Mouse (Mus musculus): ENCODE measurements around the gene Srsf2. TPM values are rescaled to one million over a fixed set of nuclear protein-coding genes. Genes with fewer than 3 reads are reported as not detected.

The Srsf2 gene
- total RNA-seq, 1 experiment: 361 TPM

DNA sequence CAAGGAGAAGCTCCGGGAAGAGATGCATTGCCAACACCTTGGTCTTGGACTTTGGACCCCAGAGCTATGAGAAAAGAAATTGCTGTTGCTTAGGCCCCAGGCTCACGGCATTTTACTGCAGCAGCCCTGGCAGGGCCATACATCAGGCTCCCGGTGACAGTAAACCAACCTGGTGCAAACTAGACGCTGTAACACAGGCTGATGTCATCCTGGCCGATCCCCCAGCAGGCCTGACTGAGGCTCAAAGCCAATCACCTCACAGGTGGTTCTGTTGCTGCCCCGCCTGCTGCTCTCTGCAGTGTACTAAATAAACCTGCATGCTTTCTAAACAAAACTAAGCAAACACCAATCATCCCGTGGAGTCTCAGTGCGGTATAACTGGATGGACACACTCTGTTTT is 34.2 kb downstream of the Srsf2 start:
- Histone ChIP-seq H3K36me3 (ENCODE audit: control insufficient read depth, insufficient read depth, low read length, poor library complexity, severe bottlenecking) (no peaks in the 10 kb centered on the region), H3K9me3 (ENCODE audit: control insufficient read depth, insufficient read depth, low read depth, low read length) (no peaks in the 10 kb centered on the region), H3K9ac (ENCODE audit: insufficient read depth, low read depth, low read length, poor library complexity, severe bottlenecking) (no peak overlapping the region), H3K4me1 (ENCODE audit: control insufficient read depth in 2 of 2, insufficient read depth in 2 of 2, low read length in 2 of 2, poor library complexity in 1 of 2) (peaks cover 0 to 9% of the 10 kb centered on the region in 2 experiments; a peak in 2 of 4 replicates), H3K27ac (ENCODE audit: insufficient read depth, low read depth, low read length, poor library complexity, severe bottlenecking) (no peak overlapping the region), H3K4me3 (ENCODE audit: insufficient read depth in 1 of 2, low read depth in 1 of 2, low read length in 2 of 2, poor library complexity in 1 of 2, severe bottlenecking in 1 of 2) (no peak overlapping the region)
- TF ChIP-seq HCFC1 (IDR thresholded peaks at IDR 0.05; ENCODE audit: borderline replicate concordance, insufficient read depth, low read length) (no peak), CHD2 (IDR thresholded peaks at IDR 0.05; ENCODE audit: low read depth, low read length) (no peak), MAFK (IDR thresholded peaks at IDR 0.05; ENCODE audit: insufficient read depth, low read depth, low read length) (no peak), ZC3H11A (IDR thresholded peaks at IDR 0.05; ENCODE audit: borderline replicate concordance, low read depth, low read length) (no peak), ZNF384 (IDR thresholded peaks at IDR 0.05; ENCODE audit: low read depth, low read length) (no peak)
- DNase-seq (ENCODE audit: low read depth, low spot score): no peak
- in situ Hi-C loops (cut with MboI; ENCODE audit: low sequenced_read_pairs in 2 of 2, unreplicated experiment in 2 of 2): loop anchor here (10.0 to 25.0 kb wide), 2 partner anchors 174 to 181 kb away; partner anchors contain the start of gene Rhbdf2 (in 1 of the 2)

DNA sequence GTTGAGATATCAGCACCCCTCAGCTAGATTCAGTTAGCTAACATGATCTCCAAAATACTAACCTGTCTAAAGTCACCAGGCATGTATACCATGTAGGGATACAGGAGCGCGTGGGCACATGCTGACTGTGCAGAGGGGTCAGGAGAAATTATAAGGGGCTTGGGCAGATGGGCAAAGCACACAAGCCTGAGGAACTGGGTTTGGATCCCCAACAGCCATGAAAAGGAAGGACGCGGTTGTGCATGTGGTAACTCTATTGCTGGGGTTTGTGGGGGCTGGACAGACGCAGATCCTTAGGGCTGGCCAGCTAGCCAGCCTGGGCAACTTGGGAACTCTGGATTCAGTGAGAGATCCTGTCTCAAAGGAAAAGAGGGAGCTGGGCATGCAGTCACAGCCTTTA is 35.3 kb downstream of the Srsf2 start:
- H3K9ac ChIP-seq (ENCODE audit: insufficient read depth, low read depth, low read length, poor library complexity, severe bottlenecking): no peak overlapping the region
- in situ Hi-C loops (cut with MboI; ENCODE audit: low sequenced_read_pairs in 2 of 2, unreplicated experiment in 2 of 2): loop anchor here (10.0 to 25.0 kb wide), 2 partner anchors 173 to 180 kb away; partner anchors contain the start of gene Rhbdf2 (in 1 of the 2)
- no peak for DNase-seq (ENCODE audit: low read depth, low spot score)
- H3K27ac ChIP-seq (ENCODE audit: insufficient read depth, low read depth, low read length, poor library complexity, severe bottlenecking): no peak overlapping the region
- no peaks in the 10 kb centered on the region for H3K36me3 ChIP-seq (ENCODE audit: control insufficient read depth, insufficient read depth, low read length, poor library complexity, severe bottlenecking)
- H3K9me3 ChIP-seq (ENCODE audit: control insufficient read depth, insufficient read depth, low read depth, low read length): no peaks in the 10 kb centered on the region
- TF ChIP-seq ZC3H11A (IDR thresholded peaks at IDR 0.05; ENCODE audit: borderline replicate concordance, low read depth, low read length): no peak
- no peak for TF ChIP-seq ZNF384 (IDR thresholded peaks at IDR 0.05; ENCODE audit: low read depth, low read length)
- TF ChIP-seq HCFC1 (IDR thresholded peaks at IDR 0.05; ENCODE audit: borderline replicate concordance, insufficient read depth, low read length): no peak
- no peak for TF ChIP-seq CHD2 (IDR thresholded peaks at IDR 0.05; ENCODE audit: low read depth, low read length)
- TF ChIP-seq MAFK (IDR thresholded peaks at IDR 0.05; ENCODE audit: insufficient read depth, low read depth, low read length): no peak
- H3K4me1 ChIP-seq (ENCODE audit: control insufficient read depth in 2 of 2, insufficient read depth in 2 of 2, low read length in 2 of 2, poor library complexity in 1 of 2): peaks cover 0 to 18% of the 10 kb centered on the region in 2 experiments; a peak in 2 of 4 replicates
- H3K4me3 ChIP-seq (ENCODE audit: insufficient read depth in 1 of 2, low read depth in 1 of 2, low read length in 2 of 2, poor library complexity in 1 of 2, severe bottlenecking in 1 of 2): no peak overlapping the region

DNA sequence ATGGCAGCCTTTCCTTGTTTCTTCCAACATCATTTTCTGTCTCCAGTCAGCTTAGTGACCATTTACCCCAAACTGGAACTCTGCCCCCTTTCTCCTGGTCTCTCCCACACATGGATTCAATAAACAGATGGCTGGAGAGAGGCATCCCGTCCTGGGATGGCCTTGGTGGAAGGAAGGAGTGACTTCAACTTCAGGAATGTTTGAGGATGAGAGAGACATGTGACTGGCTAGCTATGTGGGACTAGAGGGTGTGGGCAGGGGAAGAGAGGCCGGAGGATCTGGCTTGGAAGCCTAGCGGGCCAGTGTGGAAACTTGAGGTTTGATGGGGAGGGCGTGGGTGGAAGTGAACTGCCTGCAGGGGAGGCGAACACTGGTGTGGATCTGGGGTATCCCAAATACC is 36.1 kb downstream of the Srsf2 start:
- no peak for DNase-seq (ENCODE audit: low read depth, low spot score)
- Histone ChIP-seq H3K9ac (ENCODE audit: insufficient read depth, low read depth, low read length, poor library complexity, severe bottlenecking) (no peak overlapping the region), H3K9me3 (ENCODE audit: control insufficient read depth, insufficient read depth, low read depth, low read length) (no peaks in the 10 kb centered on the region), H3K4me1 (ENCODE audit: control insufficient read depth in 2 of 2, insufficient read depth in 2 of 2, low read length in 2 of 2, poor library complexity in 1 of 2) (peaks cover 0 to 18% of the 10 kb centered on the region in 2 experiments; a peak in 2 of 4 replicates), H3K36me3 (ENCODE audit: control insufficient read depth, insufficient read depth, low read length, poor library complexity, severe bottlenecking) (no peaks in the 10 kb centered on the region), H3K4me3 (ENCODE audit: insufficient read depth in 1 of 2, low read depth in 1 of 2, low read length in 2 of 2, poor library complexity in 1 of 2, severe bottlenecking in 1 of 2) (no peak overlapping the region), H3K27ac (ENCODE audit: insufficient read depth, low read depth, low read length, poor library complexity, severe bottlenecking) (no peak overlapping the region)
- TF ChIP-seq ZC3H11A (IDR thresholded peaks at IDR 0.05; ENCODE audit: borderline replicate concordance, low read depth, low read length) (no peak), CHD2 (IDR thresholded peaks at IDR 0.05; ENCODE audit: low read depth, low read length) (no peak), ZNF384 (IDR thresholded peaks at IDR 0.05; ENCODE audit: low read depth, low read length) (no peak), MAFK (IDR thresholded peaks at IDR 0.05; ENCODE audit: insufficient read depth, low read depth, low read length) (no peak), HCFC1 (IDR thresholded peaks at IDR 0.05; ENCODE audit: borderline replicate concordance, insufficient read depth, low read length) (no peak)
- in situ Hi-C loops (cut with MboI; ENCODE audit: low sequenced_read_pairs in 2 of 2, unreplicated experiment in 2 of 2): loop anchor here (10.0 to 25.0 kb wide), 2 partner anchors 172 to 179 kb away; partner anchors contain the start of gene Rhbdf2 (in 1 of the 2)

DNA sequence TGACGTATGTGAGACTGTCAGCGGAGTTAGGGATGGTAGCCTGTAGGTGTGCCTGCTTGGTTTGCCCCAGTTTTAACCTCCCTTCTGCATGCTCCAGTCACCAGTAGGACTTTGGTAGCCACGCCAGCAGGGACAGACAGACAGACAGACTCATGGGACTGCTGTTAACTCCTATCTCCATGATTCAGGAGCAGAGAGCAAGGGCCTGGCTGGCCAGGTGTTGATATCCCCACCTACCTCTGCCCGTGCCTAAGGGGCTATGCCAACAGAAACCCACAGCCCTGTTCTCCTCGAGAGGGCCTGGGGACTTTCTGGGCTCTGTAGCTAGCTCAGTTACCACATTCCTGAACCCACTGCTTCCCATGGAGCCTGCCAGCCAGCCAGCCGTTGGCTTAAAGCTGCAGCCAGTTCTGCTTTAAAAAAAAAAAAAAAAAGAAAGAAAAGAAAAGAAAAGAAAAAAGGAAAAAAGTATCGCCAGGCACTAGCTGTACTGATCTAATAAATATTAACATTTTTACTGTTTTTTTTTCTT is 37.9 kb downstream of the Srsf2 start:
- no peak for DNase-seq (ENCODE audit: low read depth, low spot score)
- TF ChIP-seq ZNF384 (IDR thresholded peaks at IDR 0.05; ENCODE audit: low read depth, low read length) (no peak), ZC3H11A (IDR thresholded peaks at IDR 0.05; ENCODE audit: borderline replicate concordance, low read depth, low read length) (no peak), HCFC1 (IDR thresholded peaks at IDR 0.05; ENCODE audit: borderline replicate concordance, insufficient read depth, low read length) (no peak), CHD2 (IDR thresholded peaks at IDR 0.05; ENCODE audit: low read depth, low read length) (no peak), MAFK (IDR thresholded peaks at IDR 0.05; ENCODE audit: insufficient read depth, low read depth, low read length) (no peak)
- no peaks in the 10 kb centered on the region for H3K9me3 ChIP-seq (ENCODE audit: control insufficient read depth, insufficient read depth, low read depth, low read length)
- in situ Hi-C loops (cut with MboI; ENCODE audit: low sequenced_read_pairs in 2 of 2, unreplicated experiment in 2 of 2): loop anchor here (10.0 to 25.0 kb wide), 2 partner anchors 170 to 178 kb away; partner anchors contain the start of gene Rhbdf2 (in 1 of the 2)
- H3K36me3 ChIP-seq (ENCODE audit: control insufficient read depth, insufficient read depth, low read length, poor library complexity, severe bottlenecking): no peaks in the 10 kb centered on the region
- peak overlapping the region; percentile 2 to 10; a peak in 2 of 4 replicates for H3K4me3 ChIP-seq (ENCODE audit: insufficient read depth in 1 of 2, low read depth in 1 of 2, low read length in 2 of 2, poor library complexity in 1 of 2, severe bottlenecking in 1 of 2)
- H3K27ac ChIP-seq (ENCODE audit: insufficient read depth, low read depth, low read length, poor library complexity, severe bottlenecking): no peak overlapping the region
- no peak overlapping the region for H3K9ac ChIP-seq (ENCODE audit: insufficient read depth, low read depth, low read length, poor library complexity, severe bottlenecking)
- H3K4me1 ChIP-seq (ENCODE audit: control insufficient read depth in 2 of 2, insufficient read depth in 2 of 2, low read length in 2 of 2, poor library complexity in 1 of 2): peaks cover 0 to 24% of the 10 kb centered on the region in 2 experiments; a peak in 2 of 4 replicates

All from ES-E14 (cell line).